Mouse (Mus musculus) left cerebral cortex, postnatal 10 days (tissue): ENCODE results near the gene Ubxn1. TPM values are rescaled to one million over a fixed set of nuclear protein-coding genes. Genes with fewer than 3 reads are reported as not detected.
"Not testable (repeated sequence)": the region's sequence is repeated elsewhere in the genome, so short reads cannot be mapped to it uniquely, and the experiment has no call there.

Experiments used
- DNase-seq, 2 experiments: peaks; one replicate each; pipeline ENCODE4 v3.0.0; 2021 to 2022; ENCODE audit warnings: low spot score in 2 of 2, mixed read lengths in 1 of 2; ENCODE audit errors: extremely low spot score in 1 of 2
- intact Hi-C: fragments of 180-260 bp; cut with DNase I; formaldehyde crosslinking; loops from one replicate; pipeline ENCODE4 v1.15.1; 2025
- total RNA-seq, 2 experiments: library from RNA; stranded (reverse); gene quantifications; 2 replicates each; pipeline ENCODE4 v1.2.3; 2021

The Ubxn1 gene
- total RNA-seq, 2 experiments from 2014 or later = 101 TPM

GRCm38 (mm10) chr19:8851639-8852038, 19.7 kb upstream of the Ubxn1 start:
- intact Hi-C loops = loop anchor here (10.0 kb wide), 1 partner anchor 233 kb away; the partner anchor contains the start of gene Scgb1a1
- no peak for DNase-seq

GRCm38 (mm10) chr19:8852236-8852928, 18.9 kb upstream of the Ubxn1 start:
- intact Hi-C loops = loop anchor here (10.0 kb wide), 1 partner anchor 232 kb away; the partner anchor contains the start of gene Scgb1a1
- no peak for DNase-seq

- intact Hi-C loops = loop anchor here (10.0 kb wide), 1 partner anchor 232 kb away; the partner anchor contains the start of gene Scgb1a1
- no peak for DNase-seq
Measured at GRCm38 (mm10) chr19:8853117-8853516, 18.2 kb upstream of the Ubxn1 start.

GRCm38 (mm10) chr19:8857689-8858088, 13.6 kb upstream of the Ubxn1 start:
- intact Hi-C loops = loop anchor here (10.0 kb wide), 1 partner anchor 227 kb away; the partner anchor contains the start of gene Scgb1a1
- peak in 1 of 2 experiments; percentile 69 for DNase-seq

GRCm38 (mm10) chr19:8859018-8859417, 12.3 kb upstream of the Ubxn1 start:
- intact Hi-C loops = loop anchor here (10.0 kb wide), 1 partner anchor 226 kb away; the partner anchor contains the start of gene Scgb1a1

GRCm38 (mm10) chr19:8864265-8864664, 7.0 kb upstream of the Ubxn1 start:
- DNase-seq = no peak
- intact Hi-C loops = no loop called here

More at GRCm38 (mm10) chr19:8859018-8859417, 12.3 kb upstream of the Ubxn1 start:
- DNase-seq = no peak

GRCm38 (mm10) chr19:8870381-8870780, 915 bp upstream of the Ubxn1 start:
- DNase-seq, intact Hi-C loops: not testable (repeated sequence)

- no peak for DNase-seq
- intact Hi-C loops = no loop called here
Measured at GRCm38 (mm10) chr19:8870838-8871237, 458 bp upstream of the Ubxn1 start.

- intact Hi-C loops = no loop called here
- no peak for DNase-seq
Measured at GRCm38 (mm10) chr19:8872266-8872840, 1.1 kb downstream of the Ubxn1 start.

GRCm38 (mm10) chr19:8875031-8875430, 3.7 kb downstream of the Ubxn1 start:
- no peak for DNase-seq
- intact Hi-C loops = no loop called here

GRCm38 (mm10) chr19:8880311-8881033, 9.2 kb downstream of the Ubxn1 start, which contains the start of gene Uqcc3:
Gene Uqcc3, minus strand, starts transcription at chr19:8880923.
- intact Hi-C loops = no loop called here

GRCm38 (mm10) chr19:8881034-8881392, 9.7 kb downstream of the Ubxn1 start:
- intact Hi-C loops = no loop called here

More at GRCm38 (mm10) chr19:8880311-8881033, 9.2 kb downstream of the Ubxn1 start, which contains the start of gene Uqcc3:
- DNase-seq = peak; percentile 89 to 93

GRCm38 (mm10) chr19:8883616-8884015, 12.3 kb downstream of the Ubxn1 start, which contains the start of the genes Lbhd1 and Gm49403:
Gene Lbhd1, plus strand, starts transcription at chr19:8883732.
Gene Gm49403, plus strand, starts transcription at chr19:8883930.
- DNase-seq = no peak
- intact Hi-C loops = no loop called here

More at GRCm38 (mm10) chr19:8881034-8881392, 9.7 kb downstream of the Ubxn1 start:
- no peak for DNase-seq

- no peak for DNase-seq
- intact Hi-C loops = no loop called here
Measured at GRCm38 (mm10) chr19:8886916-8887584, 15.8 kb downstream of the Ubxn1 start.

GRCm38 (mm10) chr19:8887585-8888463, 16.5 kb downstream of the Ubxn1 start:
- DNase-seq = no peak
- intact Hi-C loops = no loop called here

- DNase-seq = peak; percentile 94 to 97
- intact Hi-C loops = no loop called here
Measured at GRCm38 (mm10) chr19:8888511-8889385, 17.5 kb downstream of the Ubxn1 start, which contains the start of the genes 1810009A15Rik and Gm49416. Gene 1810009A15Rik, plus strand, starts transcription at chr19:8888853. Gene Gm49416, plus strand, starts transcription at chr19:8888926.
